Mouse (Mus musculus) forebrain, embryonic 15.5 days (tissue): ENCODE data around the gene Aff4. TPM values are rescaled to one million over a fixed set of nuclear protein-coding genes. Genes with fewer than 3 reads are reported as not detected.
"Not testable (repeated sequence)": the region's sequence is repeated elsewhere in the genome, so short reads cannot be mapped to it uniquely, and the experiment has no call there.

Experiments
- ATAC-seq: fragments of 200-750 bp; cut with Nextera tagmentation; replicated peaks from 2 replicates; pipeline ENCODE4 v1.8.0; 2017; ENCODE audit warnings: mild to moderate bottlenecking, moderate TSS enrichment, moderate library complexity
- H3K27ac ChIP-seq: fragments of 300-500 bp; sonication (generic); replicated peaks from 2 replicates; pipeline ENCODE4 v1.5.1; 2015; ENCODE audit warnings: mild to moderate bottlenecking, inconsistent platforms
- H3K27me3 ChIP-seq: fragments of 300-500 bp; sonication (generic); 2 replicates; pipeline ENCODE4 v1.6.1; 2015; ENCODE audit warnings: inconsistent platforms
- H3K36me3 ChIP-seq: fragments of 300-500 bp; sonication (generic); 2 replicates; pipeline ENCODE4 v1.6.1; 2015; ENCODE audit warnings: mild to moderate bottlenecking, inconsistent platforms
- H3K4me1 ChIP-seq: fragments of 300-500 bp; sonication (generic); 2 replicates; pipeline ENCODE4 v1.6.1; 2015; ENCODE audit warnings: inconsistent platforms
- H3K4me2 ChIP-seq: fragments of 300-500 bp; sonication (generic); replicated peaks from 2 replicates; pipeline ENCODE4 v1.6.1; 2015; ENCODE audit warnings: mild to moderate bottlenecking, inconsistent platforms
- H3K4me3 ChIP-seq: fragments of 300-500 bp; sonication (generic); 2 replicates; pipeline ENCODE4 v1.5.1; 2015; ENCODE audit warnings: mild to moderate bottlenecking, inconsistent platforms
- H3K9ac ChIP-seq: fragments of 300-500 bp; sonication (generic); replicated peaks from 2 replicates; pipeline ENCODE4 v1.6.1; 2015; ENCODE audit warnings: mild to moderate bottlenecking, inconsistent platforms
- H3K9me3 ChIP-seq: fragments of 300-500 bp; sonication (generic); 2 replicates; pipeline ENCODE4 v1.6.1; 2016; ENCODE audit warnings: inconsistent platforms
- WGBS: fragments of 180-500 bp; shearing (Covaris S2); methylation state at CpG from one replicate; pipeline ENCODE4 v1.1.7; 2015; ENCODE audit warnings: mixed read lengths; 5-methylcytosine and 5-hydroxymethylcytosine counted together
- polyA plus RNA-seq: library from polyadenylated mRNA; unstranded; fragments of >200 nt; fragmentation: Nextera tagmentation; extraction: Ambion mirVana; gene quantifications from 2 replicates; pipeline ENCODE4 v1.2.1, GENCODE M21; 2015

The Aff4 gene
- polyA plus RNA-seq, 1 experiment from 2014 or later: 70.8 TPM

DNA sequence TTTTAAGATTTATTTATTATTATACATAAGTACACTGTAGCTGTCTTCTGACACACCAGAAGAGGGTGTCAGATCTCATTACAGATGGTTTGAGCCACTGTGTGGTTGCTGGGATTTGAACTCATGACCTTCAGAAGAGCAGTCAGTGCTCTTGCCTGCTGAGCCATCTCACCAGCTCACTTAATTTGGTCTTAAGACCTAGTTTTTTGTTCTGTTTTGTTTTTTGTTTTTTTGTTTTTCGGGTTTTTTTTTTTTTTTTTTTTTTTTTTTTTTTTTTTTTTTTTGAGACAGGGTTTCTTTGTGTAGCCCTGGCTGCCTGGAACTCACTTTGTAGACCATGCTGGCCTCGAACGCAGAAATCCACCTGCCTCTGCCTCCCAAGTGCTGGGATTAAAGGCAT lies 32.1 kb upstream of the Aff4 start:
- 91% methylated on average over 3 of the region's 3 CpGs for WGBS
- not testable (repeated sequence) for H3K27ac ChIP-seq, H3K4me3 ChIP-seq, H3K27me3 ChIP-seq, H3K36me3 ChIP-seq, ATAC-seq, H3K4me1 ChIP-seq, H3K4me2 ChIP-seq, H3K9ac ChIP-seq, H3K9me3 ChIP-seq

DNA sequence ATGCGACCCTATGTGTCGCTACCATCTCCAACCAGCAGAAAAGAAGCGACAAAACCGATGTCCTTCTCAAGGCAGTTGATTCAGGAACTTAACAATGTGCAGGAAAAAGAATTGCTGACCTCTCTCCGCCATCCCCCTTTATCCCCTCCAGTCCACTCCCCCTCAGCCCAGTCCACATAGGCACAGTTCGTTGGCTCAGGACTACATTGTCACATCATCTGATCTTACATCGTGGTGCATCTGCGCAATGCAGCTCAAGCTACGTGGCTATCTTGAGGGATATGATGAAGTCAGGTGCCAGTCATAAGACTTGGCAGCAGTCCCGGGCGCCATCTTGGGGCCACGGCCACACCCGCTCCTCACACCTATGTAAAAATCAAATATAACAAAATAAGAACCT lies 30.8 kb upstream of the Aff4 start:
- not testable (repeated sequence) for H3K4me1 ChIP-seq, H3K9ac ChIP-seq, H3K27ac ChIP-seq, H3K36me3 ChIP-seq, ATAC-seq, H3K4me3 ChIP-seq, H3K9me3 ChIP-seq, H3K4me2 ChIP-seq, H3K27me3 ChIP-seq
- WGBS: 92% methylated on average over 13 of the region's 13 CpGs

GRCm38 (mm10) chr11:53324512-53324968 lies 26.1 kb upstream of the Aff4 start, which contains the start of gene Zcchc10:
TSS of gene Zcchc10 (plus strand) at chr11:53324679.
- Histone ChIP-seq H3K4me2 (peak within 1 kb of the TSS; percentile 74), H3K9ac (peak within 1 kb of the TSS; percentile 87), H3K36me3 (peaks cover 22% of the 10 kb centered on the region), H3K27me3 (no peaks in the 10 kb centered on the region), H3K4me3 (peak within 1 kb of the TSS; percentile 88), H3K4me1 (peaks cover 10% of the 10 kb centered on the region), H3K9me3 (no peaks in the 10 kb centered on the region), H3K27ac (peak within 1 kb of the TSS; percentile 83)
- ATAC-seq: peak; percentile 96
- WGBS: under 1% methylated on average over 21 of the region's 21 CpGs

GRCm38 (mm10) chr11:53330325-53330724 lies 20.3 kb upstream of the Aff4 start:
- H3K4me3 ChIP-seq: no peak overlapping the region
- H3K36me3 ChIP-seq: peaks cover 47% of the 10 kb centered on the region
- 93% methylated on average over 7 of the region's 7 CpGs for WGBS
- H3K4me2 ChIP-seq: no peak overlapping the region
- H3K27me3 ChIP-seq: no peaks in the 10 kb centered on the region
- peaks cover 4% of the 10 kb centered on the region for H3K4me1 ChIP-seq
- ATAC-seq: no peak
- no peaks in the 10 kb centered on the region for H3K9me3 ChIP-seq
- H3K27ac ChIP-seq: no peak overlapping the region
- H3K9ac ChIP-seq: no peak overlapping the region

- WGBS: 93% methylated on average over 6 of the region's 6 CpGs
- H3K9me3 ChIP-seq: no peaks in the 10 kb centered on the region
- H3K36me3 ChIP-seq: peaks cover 47% of the 10 kb centered on the region
- ATAC-seq: no peak
- H3K27me3 ChIP-seq: no peaks in the 10 kb centered on the region
- no peak overlapping the region for H3K27ac ChIP-seq
- H3K9ac ChIP-seq: no peak overlapping the region
- H3K4me1 ChIP-seq: no peaks in the 10 kb centered on the region
- no peak overlapping the region for H3K4me3 ChIP-seq
- no peak overlapping the region for H3K4me2 ChIP-seq
Measured at GRCm38 (mm10) chr11:53331121-53331520, 19.5 kb upstream of the Aff4 start.

GRCm38 (mm10) chr11:53332076-53332680 lies 18.5 kb upstream of the Aff4 start:
- Histone ChIP-seq H3K9ac (no peak overlapping the region), H3K27me3 (no peaks in the 10 kb centered on the region), H3K4me3 (no peak overlapping the region), H3K4me2 (no peak overlapping the region), H3K27ac (no peak overlapping the region), H3K36me3 (peaks cover 45% of the 10 kb centered on the region), H3K9me3 (no peaks in the 10 kb centered on the region), H3K4me1 (no peaks in the 10 kb centered on the region)
- 89% methylated on average over 14 of the region's 14 CpGs for WGBS
- no peak for ATAC-seq

GRCm38 (mm10) chr11:53335505-53336181 lies 15.0 kb upstream of the Aff4 start:
- Histone ChIP-seq H3K36me3 (peaks cover 18% of the 10 kb centered on the region), H3K9ac (no peak overlapping the region), H3K27me3 (no peaks in the 10 kb centered on the region), H3K4me1 (no peaks in the 10 kb centered on the region), H3K9me3 (no peaks in the 10 kb centered on the region), H3K4me2 (no peak overlapping the region), H3K27ac (no peak overlapping the region), H3K4me3 (no peak overlapping the region)
- WGBS: 48% methylated on average over 3 of the region's 3 CpGs
- no peak for ATAC-seq

- no peak for ATAC-seq
- Histone ChIP-seq H3K4me3 (no peak overlapping the region), H3K36me3 (peaks cover 13% of the 10 kb centered on the region), H3K27me3 (no peaks in the 10 kb centered on the region), H3K27ac (no peak overlapping the region), H3K9ac (no peak overlapping the region), H3K4me2 (no peak overlapping the region), H3K9me3 (no peaks in the 10 kb centered on the region), H3K4me1 (no peaks in the 10 kb centered on the region)
Measured at GRCm38 (mm10) chr11:53336182-53336571, 14.5 kb upstream of the Aff4 start.

- Histone ChIP-seq H3K9me3 (no peaks in the 10 kb centered on the region), H3K9ac (no peak overlapping the region), H3K4me2 (no peak overlapping the region), H3K36me3 (peaks cover 6% of the 10 kb centered on the region; the same call in 1 of the 2 replicates), H3K27me3 (no peaks in the 10 kb centered on the region), H3K4me3 (no peak overlapping the region), H3K4me1 (no peaks in the 10 kb centered on the region), H3K27ac (no peak overlapping the region)
- no peak for ATAC-seq
- 70% methylated on average over 1 of the region's 1 CpGs for WGBS
Measured at GRCm38 (mm10) chr11:53336924-53337323, 13.7 kb upstream of the Aff4 start.

DNA sequence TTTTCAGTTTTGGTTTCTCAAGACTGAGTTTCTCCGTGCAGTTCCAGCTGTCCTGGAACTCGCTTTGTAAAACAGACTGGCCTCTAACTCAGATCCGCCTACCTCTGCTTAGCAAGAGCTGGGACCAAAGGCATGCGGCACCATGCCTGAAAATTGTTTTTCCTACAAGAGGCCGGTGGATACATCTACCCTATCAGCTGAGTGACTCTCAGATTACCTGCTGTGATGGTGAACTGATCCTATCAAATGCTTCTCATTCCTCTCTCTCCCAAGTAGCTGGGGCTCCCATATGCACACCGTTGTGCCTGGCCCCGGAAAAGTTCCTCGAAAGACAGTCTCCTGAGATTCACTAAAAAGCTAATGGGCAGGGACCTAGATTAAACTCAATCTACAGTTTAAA lies 12.9 kb upstream of the Aff4 start:
- H3K4me1 ChIP-seq: no peaks in the 10 kb centered on the region
- H3K9ac ChIP-seq: no peak overlapping the region
- no peak overlapping the region for H3K4me2 ChIP-seq
- no peak overlapping the region for H3K4me3 ChIP-seq
- no peaks in the 10 kb centered on the region for H3K9me3 ChIP-seq
- no peak for ATAC-seq
- no peaks in the 10 kb centered on the region for H3K27me3 ChIP-seq
- no peak overlapping the region for H3K27ac ChIP-seq
- 0 out of 2 replicates have a peak, but pooled peaks cover 4% of the 10 kb centered on the region for H3K36me3 ChIP-seq
- WGBS: 65% methylated on average over 8 of the region's 8 CpGs

DNA sequence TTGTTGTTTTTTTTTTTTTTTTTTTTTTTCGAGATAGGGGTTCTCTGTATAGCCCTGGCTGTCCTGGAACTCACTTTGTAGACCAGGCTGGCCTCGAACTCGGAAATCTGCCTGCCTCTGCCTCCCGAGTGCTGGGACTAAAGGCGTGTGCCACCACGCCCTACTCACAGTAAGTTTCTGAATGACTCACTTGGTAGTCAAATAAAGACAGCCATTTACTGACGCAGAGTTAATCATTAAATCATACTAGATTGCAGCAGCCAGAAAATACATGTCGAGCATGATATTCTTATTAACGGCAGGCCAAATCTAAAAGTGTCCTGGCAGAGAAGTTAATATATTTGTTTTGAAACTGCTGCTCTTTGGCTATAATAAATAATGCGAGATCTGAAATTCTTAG lies 9.6 kb upstream of the Aff4 start:
- not testable (repeated sequence) for H3K27ac ChIP-seq, H3K4me1 ChIP-seq, H3K9me3 ChIP-seq, H3K9ac ChIP-seq, H3K27me3 ChIP-seq, ATAC-seq, H3K4me3 ChIP-seq, H3K4me2 ChIP-seq, H3K36me3 ChIP-seq
- WGBS: 91% methylated on average over 10 of the region's 10 CpGs

GRCm38 (mm10) chr11:53342711-53343110 lies 7.9 kb upstream of the Aff4 start:
- no peaks in the 10 kb centered on the region for H3K4me1 ChIP-seq
- no peak for ATAC-seq
- H3K27me3 ChIP-seq: no peaks in the 10 kb centered on the region
- H3K9me3 ChIP-seq: no peaks in the 10 kb centered on the region
- H3K9ac ChIP-seq: no peak overlapping the region
- 53% methylated on average over 5 of the region's 5 CpGs for WGBS
- H3K4me2 ChIP-seq: no peak overlapping the region
- no peak overlapping the region for H3K27ac ChIP-seq
- H3K36me3 ChIP-seq: no peaks in the 10 kb centered on the region
- H3K4me3 ChIP-seq: no peak overlapping the region

GRCm38 (mm10) chr11:53345328-53345727 lies 5.3 kb upstream of the Aff4 start:
- Histone ChIP-seq H3K9ac (no peak overlapping the region), H3K9me3 (no peaks in the 10 kb centered on the region), H3K4me1 (peaks cover 2% of the 10 kb centered on the region; the same call in 1 of the 2 replicates), H3K4me2 (no peak overlapping the region), H3K4me3 (no peak overlapping the region), H3K36me3 (no peaks in the 10 kb centered on the region), H3K27me3 (no peaks in the 10 kb centered on the region), H3K27ac (no peak overlapping the region)
- 50% methylated on average over 5 of the region's 5 CpGs for WGBS
- ATAC-seq: no peak
